Mouse (Mus musculus) adrenal gland, adult 18-20 months (tissue): ENCODE measurements at regions not wholly inside any gene's neighbourhood (a gene's known extent, or its start where the extent isn't known, plus 50 kb on each side); places are given as distances from the start of the nearest gene placed in this dataset.

ENCODE experiments used
- DNase-seq, 2 experiments: peaks; one replicate each; pipeline ENCODE4 v3.0.0; 2021 to 2022; ENCODE audit warnings: low spot score in 2 of 2

GRCm38 (mm10) chr5:119381495-119381894, 289.0 kb upstream of the Tbx3 start:
- no peak for DNase-seq

GRCm38 (mm10) chr5:119385506-119385905, 285.0 kb upstream of the Tbx3 start:
- no peak for DNase-seq

- peak in 1 of 2 experiments; percentile 29 for DNase-seq
Measured at GRCm38 (mm10) chr5:119386821-119387220, 283.6 kb upstream of the Tbx3 start.

- DNase-seq = no peak
Measured at GRCm38 (mm10) chr5:119387261-119387660, 283.2 kb upstream of the Tbx3 start.

DNA sequence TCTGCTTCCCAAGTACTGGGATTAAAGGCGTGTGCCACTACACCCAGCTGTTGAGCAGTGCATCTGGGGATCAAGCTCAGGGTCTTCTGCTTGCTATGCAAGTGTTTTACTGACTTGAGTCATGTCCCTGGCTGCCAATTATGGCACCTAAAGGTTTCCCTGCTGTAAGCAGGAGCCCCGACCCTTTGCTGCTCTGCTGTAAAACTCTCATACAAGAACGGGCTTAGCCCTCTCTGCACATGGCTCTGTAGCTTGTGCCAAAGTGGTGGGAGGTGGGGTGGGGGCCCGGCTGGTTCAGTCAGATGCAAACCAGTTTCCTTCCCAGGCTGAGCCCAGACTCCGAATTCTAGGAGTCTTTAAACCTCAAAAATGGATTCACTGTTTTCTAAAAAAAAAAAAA, 281.6 kb upstream of the Tbx3 start:
- DNase-seq = no peak

DNA sequence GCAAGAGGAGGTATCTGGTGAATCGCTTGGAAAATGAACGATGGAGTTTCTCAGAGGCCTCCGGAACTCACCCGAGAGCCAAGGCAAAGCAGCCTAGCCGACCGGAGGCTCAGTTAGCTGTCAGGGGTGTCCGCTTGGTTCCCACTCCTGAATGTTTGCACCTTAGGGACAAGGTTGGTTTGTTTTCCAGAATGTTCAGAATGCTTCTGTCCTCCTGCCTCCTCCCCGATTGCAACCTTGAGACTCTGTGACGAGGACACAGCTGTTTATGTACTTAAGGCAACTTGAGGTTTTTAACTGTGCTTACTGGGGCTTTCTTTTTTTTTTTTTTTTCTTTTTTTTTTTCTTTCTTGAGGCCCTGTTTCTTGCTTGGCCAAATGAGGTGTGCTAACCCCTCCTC, 281.1 kb upstream of the Tbx3 start:
- no peak for DNase-seq

GRCm38 (mm10) chr5:119389857-119390256, 280.6 kb upstream of the Tbx3 start:
- DNase-seq = no peak

DNA sequence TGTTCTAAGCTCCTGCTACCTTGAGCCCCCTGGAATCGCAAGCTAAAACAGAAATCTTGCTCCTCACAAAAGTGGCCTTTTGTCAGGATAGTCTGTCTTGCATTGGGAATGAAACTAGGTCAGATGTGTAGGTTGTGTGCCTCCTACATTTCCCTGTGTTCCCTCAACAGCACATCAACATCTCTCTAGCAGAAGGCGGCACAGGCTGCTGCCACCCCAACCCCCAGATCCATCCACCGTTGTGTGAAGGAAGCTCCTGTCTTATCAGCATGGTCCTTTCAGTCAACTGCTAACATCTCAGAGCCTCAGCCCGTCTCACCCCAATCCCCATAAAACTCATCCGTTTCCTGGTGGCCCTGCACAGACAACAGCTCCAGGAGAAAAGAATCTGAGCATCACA, 272.0 kb upstream of the Tbx3 start:
- DNase-seq = no peak

GRCm38 (mm10) chr5:119400223-119400935, 270.1 kb upstream of the Tbx3 start:
- DNase-seq = no peak

DNA sequence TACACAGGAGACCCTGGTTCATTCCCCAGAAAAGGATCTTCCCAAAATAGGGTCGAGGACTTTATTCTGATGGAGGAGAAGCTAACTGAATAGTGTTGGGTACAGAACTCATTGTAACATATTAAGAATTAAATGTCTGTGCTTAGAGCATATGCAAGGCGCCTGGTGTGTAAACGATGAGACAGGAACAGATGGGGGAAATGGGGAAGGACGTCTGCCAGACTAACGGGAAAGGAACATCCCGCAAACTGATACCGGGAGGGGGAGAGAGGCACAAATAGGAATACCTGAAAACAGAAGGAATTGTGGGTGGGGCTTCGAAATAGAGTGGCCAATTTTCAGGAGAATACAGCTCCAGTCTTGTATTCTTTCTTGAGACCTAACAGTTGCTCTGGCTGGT, 268.6 kb upstream of the Tbx3 start:
- no peak for DNase-seq

- DNase-seq = no peak
Measured at GRCm38 (mm10) chr5:119402651-119403050, 267.8 kb upstream of the Tbx3 start.

DNA sequence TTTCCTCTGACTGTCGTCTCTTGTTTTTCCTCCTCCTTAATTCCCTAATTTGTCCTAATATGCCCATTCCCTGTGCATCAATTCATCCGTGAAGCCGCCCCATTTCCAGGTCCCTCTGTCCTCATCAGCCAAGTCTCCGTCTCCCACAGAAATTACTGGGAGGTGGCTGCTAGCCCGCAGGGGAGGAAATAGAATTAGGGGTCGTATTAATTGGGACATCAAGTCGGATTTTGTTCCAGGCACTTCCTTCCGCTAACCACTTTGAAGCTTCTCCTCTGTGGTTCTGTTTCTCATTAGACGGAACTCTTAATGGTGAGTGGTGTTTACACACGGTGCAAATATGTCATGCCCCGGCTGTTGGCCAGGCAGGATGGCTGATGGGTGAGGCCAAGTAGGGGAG, 259.5 kb upstream of the Tbx3 start:
- DNase-seq = no peak

DNA sequence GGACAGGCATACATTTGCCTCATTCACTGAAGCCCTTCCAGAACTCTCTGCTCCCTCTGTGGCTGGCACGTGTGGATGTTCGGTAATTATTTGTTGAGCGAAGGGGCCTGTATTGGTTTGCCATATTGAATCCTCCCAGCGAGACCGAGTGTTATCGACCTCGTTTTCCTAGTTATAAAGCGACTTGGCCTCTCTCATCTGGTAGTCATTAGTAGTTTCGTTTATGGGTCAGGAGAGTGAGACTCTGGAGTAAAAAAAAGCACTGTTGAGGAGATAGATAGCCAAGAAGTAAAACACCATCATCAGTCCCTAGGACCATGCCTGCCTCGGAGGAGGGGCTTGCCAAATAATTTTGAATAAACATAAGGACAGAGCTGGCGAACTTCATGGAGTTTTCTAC, 254.6 kb upstream of the Tbx3 start:
- DNase-seq = no peak

- no peak for DNase-seq
Measured at GRCm38 (mm10) chr5:119418486-119418885, 252.0 kb upstream of the Tbx3 start.

DNA sequence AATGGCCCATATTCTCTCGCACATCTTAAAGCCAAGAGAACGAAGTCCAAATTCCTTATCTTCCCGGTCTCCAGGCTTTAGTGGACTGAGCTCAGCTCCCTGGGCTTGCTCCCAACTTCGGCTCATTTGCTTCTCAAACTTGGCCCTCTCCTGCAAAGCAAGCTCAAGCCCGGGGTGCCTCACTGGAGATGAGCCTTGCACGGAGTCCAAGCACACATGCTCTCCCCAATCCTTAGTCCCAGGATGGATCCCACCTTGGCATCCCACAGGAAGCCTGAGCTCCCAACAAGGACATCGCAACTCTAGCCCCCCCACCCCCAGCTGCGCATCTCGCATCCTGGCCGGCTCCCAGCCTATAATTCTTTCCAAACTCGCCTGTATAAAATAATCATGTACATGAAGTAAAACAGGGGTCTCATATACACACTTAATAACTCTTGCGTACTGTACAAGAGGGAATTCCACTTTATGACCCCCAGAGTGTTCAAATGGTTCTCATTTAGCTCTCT, 242.9 kb upstream of the Tbx3 start:
- DNase-seq = no peak

- DNase-seq = no peak
Measured at GRCm38 (mm10) chr5:119431271-119431756, 239.2 kb upstream of the Tbx3 start.

- DNase-seq = no peak
Measured at GRCm38 (mm10) chr5:119434572-119434971, 235.9 kb upstream of the Tbx3 start.

DNA sequence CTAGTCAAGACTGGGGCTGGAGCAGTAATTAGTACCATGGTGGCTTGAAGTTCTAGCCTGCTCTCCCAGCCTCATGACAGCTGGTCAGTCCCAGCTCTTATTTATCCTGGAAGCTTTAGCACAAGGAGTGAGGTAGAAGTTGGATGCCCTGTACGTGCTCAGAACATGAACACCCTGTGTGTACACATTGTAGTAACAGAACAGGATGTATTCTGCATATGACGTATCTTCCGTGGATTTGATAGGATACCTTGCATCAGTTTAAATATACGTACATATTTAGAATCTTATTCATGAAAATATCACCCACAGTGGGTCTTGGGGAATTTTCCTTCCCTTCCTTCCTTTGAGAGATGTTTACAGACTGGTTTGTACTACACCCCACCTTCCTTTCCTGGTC, 222.0 kb upstream of the Tbx3 start:
- DNase-seq = no peak

DNA sequence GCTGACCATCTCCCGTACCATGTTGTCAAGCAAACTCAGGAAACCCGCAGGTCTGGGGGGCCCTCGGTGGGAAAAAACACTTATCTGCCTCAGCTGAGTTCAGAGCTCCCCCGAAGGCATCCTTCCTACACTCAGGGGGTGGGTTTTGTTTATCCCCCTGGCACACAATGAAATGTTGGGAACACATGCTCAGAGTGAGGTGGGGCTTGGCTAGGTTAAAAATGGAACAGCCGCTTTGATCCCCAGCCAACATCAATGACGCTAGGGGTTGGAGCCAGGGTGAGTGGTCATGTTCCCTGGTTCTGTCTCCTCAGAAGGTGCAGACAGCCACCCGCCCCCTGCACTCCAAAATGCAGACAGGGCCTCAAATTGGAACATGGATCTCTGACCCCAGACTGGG, 221.3 kb upstream of the Tbx3 start:
- peak; percentile 27 to 35 for DNase-seq

DNA sequence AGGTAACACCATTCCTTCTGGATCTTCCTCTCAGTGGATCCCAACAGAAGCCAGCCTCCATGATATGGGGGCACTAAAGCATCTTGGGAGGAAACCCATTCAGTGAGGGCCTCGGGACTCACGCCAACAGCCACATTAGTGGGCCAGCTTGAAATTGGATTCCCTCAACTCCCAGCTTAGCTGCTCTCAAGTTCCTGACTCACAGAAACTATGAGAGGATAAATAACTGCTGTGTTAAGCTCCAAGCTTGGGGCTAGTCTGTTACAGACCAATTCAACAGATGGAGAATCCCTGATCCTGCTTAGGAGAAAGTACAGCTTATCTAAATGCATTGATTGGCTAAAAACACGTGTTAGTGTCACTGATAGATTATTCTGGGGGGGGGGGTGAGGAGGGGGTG, 210.7 kb upstream of the Tbx3 start:
- no peak for DNase-seq

GRCm38 (mm10) chr5:119462659-119463530, 207.6 kb upstream of the Tbx3 start:
- DNase-seq = no peak

DNA sequence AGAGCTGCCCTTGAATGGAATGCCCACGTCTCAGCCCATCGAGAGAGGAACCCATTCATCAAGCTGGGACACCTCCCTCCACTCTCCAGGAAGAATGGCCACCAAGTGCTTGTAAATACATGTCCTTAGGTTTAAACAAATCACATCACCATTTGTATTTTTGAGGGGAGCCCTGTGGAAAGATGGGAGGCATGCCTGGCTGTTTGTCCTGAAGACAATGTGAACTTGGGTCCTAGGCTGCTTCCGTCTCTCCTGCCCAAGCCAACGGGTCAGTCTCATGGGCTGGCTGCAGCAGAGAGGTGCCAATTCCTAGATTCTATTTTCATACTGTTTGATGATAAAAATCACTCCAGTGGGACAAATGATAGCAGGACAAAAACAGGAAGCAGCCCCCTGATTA, 205.9 kb upstream of the Tbx3 start:
- no peak for DNase-seq
